Mouse (Mus musculus) embryonic stem cell, embryonic (primary cell): ENCODE measurements around the gene Nt5dc2.

Source experiments
- CTCF ChIA-PET, 4 experiments: fragments of 300-600 bp in 2 of 4; fragments of 350-600 bp in 2 of 4; sonication (Branson Sonifier 250); formaldehyde crosslinking; loops; one replicate each; lab custom pipeline; 2022; ENCODE audit warnings: inconsistent platforms in 2 of 4; lab: Charles Lee
- POLR2A ChIA-PET, 4 experiments: fragments of 300-600 bp in 2 of 4; fragments of 350-600 bp in 2 of 4; sonication (Branson Sonifier 250); formaldehyde crosslinking; loops; one replicate each; lab custom pipeline; 2022; ENCODE audit warnings: antibody characterized with exemption in 4 of 4, inconsistent platforms in 1 of 4; lab: Charles Lee

Gene Nt5dc2

GRCm38 (mm10) chr14:31130236-31131220 is at the start of gene Nt5dc2:
Gene Nt5dc2, plus strand, starts transcription at chr14:31131053.
- ChIA-PET CTCF (interaction anchor here in 1 of 4 experiments (0.6 to 0.7 kb wide), 2 partner anchors 28 to 104 kb away, joined by 3 to 4 read pairs; no protein-coding TSS in a partner anchor), POLR2A (interaction anchor here in 3 of 4 experiments (0.6 to 1.3 kb wide), 12 partner anchors 9 to 769 kb away, joined by 3 to 8 read pairs (median 4); partner anchors contain the start of genes Gnl3 (in 1 of the 3) and Pbrm1 (in 1 of the 3))

- CTCF ChIA-PET, result interaction anchor here in 1 of 4 experiments (0.6 kb wide), 1 partner anchor 81 kb away, joined by 3 read pairs; no protein-coding TSS in a partner anchor
- POLR2A ChIA-PET, result interaction anchor here in 2 of 4 experiments (0.8 to 3.2 kb wide), 3 partner anchors 12 to 63 kb away, joined by 3 to 16 read pairs (median 4); partner anchors contain the start of genes Gnl3 (in 1 of the 2), Pbrm1 (in 1 of the 2) and Smim4 (in 1 of the 2)
Measured at GRCm38 (mm10) chr14:31081147-31081546, 49.7 kb upstream of the Nt5dc2 start.

- CTCF ChIA-PET, result interaction anchor here in 2 of 4 experiments (1.0 to 1.7 kb wide), 4 partner anchors 11 to 221 kb away, joined by 3 to 4 read pairs (median 4); no protein-coding TSS in a partner anchor
- POLR2A ChIA-PET, result interaction anchor here in 1 of 4 experiments (1.2 to 1.7 kb wide), 2 partner anchors 16 to 73 kb away, joined by 4 read pairs; no protein-coding TSS in a partner anchor
Measured at GRCm38 (mm10) chr14:31087433-31087832, 43.4 kb upstream of the Nt5dc2 start.

DNA sequence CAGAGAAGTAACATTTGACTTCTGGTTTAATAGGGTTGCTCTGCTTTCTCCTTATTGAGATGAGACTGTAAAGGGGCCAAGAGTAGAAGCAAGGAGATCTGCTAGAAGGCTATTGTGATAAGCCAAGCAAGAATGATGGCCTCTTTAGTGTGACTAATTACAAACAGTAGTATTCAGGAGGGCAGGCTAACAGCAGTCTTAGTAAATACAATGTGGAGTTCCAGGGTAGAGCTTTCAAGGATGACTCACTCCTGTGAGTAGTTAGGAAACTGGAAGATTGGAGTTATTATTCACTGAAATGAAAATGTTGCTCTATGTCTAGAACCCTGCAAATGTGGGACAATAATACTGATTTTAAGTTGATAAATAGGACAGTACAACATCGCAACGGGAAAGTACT is 42.3 kb upstream of the Nt5dc2 start:
- ChIA-PET CTCF (no interaction called here), POLR2A (no interaction called here)

DNA sequence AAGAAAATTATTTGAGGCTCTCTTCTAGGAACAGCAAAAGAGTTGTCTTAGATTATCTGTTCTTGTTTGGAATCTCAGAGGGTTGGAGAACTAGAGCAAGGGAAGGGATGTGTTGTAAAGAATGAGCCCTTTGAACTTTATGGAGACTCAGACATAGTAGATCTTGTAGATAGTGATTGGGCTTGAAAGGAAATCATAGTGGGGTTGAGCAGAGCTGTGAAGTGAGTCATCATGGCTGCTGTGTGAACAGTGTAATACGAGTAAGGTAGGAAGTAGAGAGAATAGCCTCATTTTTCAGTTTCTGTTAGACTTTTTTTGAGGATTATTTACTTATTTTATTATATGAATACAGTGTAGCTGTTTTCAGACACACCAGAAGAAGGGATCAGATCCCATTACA is 40.9 kb upstream of the Nt5dc2 start:
- ChIA-PET CTCF (no interaction called here), POLR2A (interaction anchor here in 1 of 4 experiments (1.1 kb wide), 1 partner anchor 75 kb away, joined by 4 read pairs; no protein-coding TSS in a partner anchor)

DNA sequence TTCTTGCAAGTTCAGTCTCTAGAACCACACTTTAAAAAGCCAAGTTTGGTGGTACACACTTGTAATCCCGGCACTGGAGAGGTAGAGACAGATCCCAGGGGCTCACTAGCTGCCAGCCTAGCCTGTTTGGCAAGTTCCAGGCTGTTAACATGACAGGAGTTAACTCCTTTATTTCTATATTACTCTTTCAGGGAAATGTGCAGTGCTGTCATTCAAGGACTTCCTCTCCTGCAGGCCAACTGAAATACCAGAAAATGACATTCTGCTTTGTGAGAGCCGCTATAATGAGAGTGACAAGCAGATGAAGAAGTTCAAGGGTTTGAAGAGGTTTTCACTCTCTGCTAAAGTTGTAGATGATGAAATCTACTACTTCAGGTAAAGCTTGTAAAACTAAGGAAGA is 25.7 kb upstream of the Nt5dc2 start:
- POLR2A ChIA-PET, result no interaction called here
- CTCF ChIA-PET, result interaction anchor here in 1 of 4 experiments (0.5 kb wide), 1 partner anchor 332 kb away, joined by 5 read pairs; no protein-coding TSS in a partner anchor

- CTCF ChIA-PET, result interaction anchor here in 2 of 4 experiments (0.6 kb wide), 2 partner anchors 362 to 1049 kb away, joined by 4 to 18 read pairs; partner anchors contain the start of gene Ncoa4 (in 1 of the 2)
- POLR2A ChIA-PET, result interaction anchor here in 1 of 4 experiments (1.3 kb wide), 1 partner anchor 14 kb away, joined by 3 read pairs; no protein-coding TSS in a partner anchor
Measured at GRCm38 (mm10) chr14:31110613-31111012, 20.2 kb upstream of the Nt5dc2 start.

DNA sequence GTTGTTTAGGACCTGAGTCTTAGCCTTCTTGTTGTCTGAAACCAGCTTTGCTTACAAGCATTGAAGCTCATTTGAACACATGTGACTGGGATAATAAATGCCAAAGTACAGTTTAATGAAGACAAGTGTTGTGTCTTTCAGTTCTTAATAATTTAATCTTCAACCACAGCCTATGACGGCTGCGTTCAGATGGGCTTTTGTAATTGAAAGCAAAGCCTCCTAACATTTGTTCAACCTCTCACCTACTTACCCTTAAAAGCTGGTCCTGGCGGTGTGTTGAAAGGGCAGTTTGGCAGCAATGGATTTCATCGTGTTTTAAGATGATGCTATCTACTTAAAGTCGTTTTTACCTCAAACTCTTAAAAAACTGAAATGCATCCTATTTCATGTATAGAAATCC is 18.7 kb upstream of the Nt5dc2 start:
- POLR2A ChIA-PET, result interaction anchor here in 1 of 4 experiments (0.7 to 1.3 kb wide), 4 partner anchors 12 to 101 kb away, joined by 3 read pairs; no protein-coding TSS in a partner anchor
- CTCF ChIA-PET, result no interaction called here

DNA sequence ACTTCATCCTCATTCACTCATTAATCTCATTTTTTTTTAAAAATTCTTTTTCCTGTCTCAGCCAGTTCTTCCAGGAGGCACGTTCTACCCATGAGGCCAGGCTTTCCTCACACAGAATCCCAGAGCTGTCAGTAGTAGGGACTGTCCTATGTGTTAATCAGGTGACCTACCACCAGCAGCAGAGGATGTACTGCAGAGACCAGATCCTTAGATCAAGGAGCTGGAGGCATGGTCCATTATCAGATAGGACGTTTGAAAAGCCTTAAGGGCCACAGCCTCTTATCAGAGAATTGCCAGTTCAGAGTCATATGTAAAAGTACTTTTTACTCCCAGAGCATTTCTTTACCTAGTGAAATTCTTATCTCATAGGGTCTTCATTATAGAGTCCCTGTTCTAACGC is 16.8 kb upstream of the Nt5dc2 start:
- CTCF ChIA-PET, result no interaction called here
- POLR2A ChIA-PET, result interaction anchor here in 1 of 4 experiments (0.8 to 1.2 kb wide), 2 partner anchors 10 to 94 kb away, joined by 3 to 4 read pairs; no protein-coding TSS in a partner anchor

GRCm38 (mm10) chr14:31115522-31115921 is 15.3 kb upstream of the Nt5dc2 start:
- CTCF ChIA-PET, result no interaction called here

DNA sequence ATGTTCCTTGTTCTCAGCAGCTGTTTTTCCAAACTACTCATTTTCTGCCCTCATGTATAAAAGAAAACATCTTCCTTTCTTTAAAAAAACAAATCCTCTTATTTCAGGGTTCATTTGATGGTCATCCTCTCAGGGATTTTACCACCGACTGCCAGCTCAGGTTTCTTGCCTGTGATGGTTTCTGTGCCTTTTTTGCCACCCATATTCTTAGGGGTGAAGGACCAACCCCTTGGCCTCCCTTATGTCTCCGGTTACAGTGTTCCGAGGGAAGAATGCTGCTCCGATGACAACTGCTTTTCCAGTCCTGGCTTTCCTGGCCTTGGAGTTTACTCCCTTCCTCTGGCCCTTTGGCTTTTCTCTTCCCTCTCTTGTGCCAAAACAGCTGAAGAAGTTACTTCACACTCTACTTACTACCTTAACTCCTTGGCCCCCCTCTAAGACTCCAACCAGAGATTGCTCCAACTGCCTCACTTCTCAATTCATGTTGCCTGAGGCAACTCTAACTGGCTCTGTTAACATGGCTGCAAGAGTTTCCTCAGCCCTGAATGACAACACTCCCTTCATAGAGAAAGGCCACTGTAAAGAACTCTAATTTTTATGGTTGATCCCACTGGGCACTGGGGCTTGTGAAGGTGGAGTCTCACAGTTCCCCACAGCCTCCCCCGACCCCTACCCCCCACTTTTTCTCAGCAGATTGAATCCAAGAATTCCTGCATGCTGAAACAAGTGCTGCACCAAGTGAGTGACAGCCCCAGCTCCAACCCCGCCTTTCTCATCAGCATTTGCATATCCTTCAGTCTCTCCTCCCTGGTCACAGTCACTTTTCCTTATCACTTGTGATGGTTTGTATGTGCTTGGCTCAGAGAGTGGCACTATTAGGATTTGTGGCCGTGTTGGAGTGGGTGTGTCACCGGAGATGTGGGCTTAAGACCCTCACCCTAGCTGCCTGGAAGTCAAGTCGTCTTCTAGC is 5.5 kb upstream of the Nt5dc2 start:
- ChIA-PET CTCF (interaction anchor here in 1 of 4 experiments (1.4 kb wide), 1 partner anchor 38 kb away, joined by 4 read pairs; no protein-coding TSS in a partner anchor), POLR2A (interaction anchor here in 2 of 4 experiments (0.9 to 2.2 kb wide), 8 partner anchors 9 to 145 kb away, joined by 3 to 7 read pairs (median 4); no protein-coding TSS in a partner anchor)

More at GRCm38 (mm10) chr14:31115522-31115921, 15.3 kb upstream of the Nt5dc2 start:
- POLR2A ChIA-PET, result interaction anchor here in 1 of 4 experiments (0.6 to 2.0 kb wide), 4 partner anchors 9 to 202 kb away, joined by 3 to 4 read pairs (median 4); no protein-coding TSS in a partner anchor

DNA sequence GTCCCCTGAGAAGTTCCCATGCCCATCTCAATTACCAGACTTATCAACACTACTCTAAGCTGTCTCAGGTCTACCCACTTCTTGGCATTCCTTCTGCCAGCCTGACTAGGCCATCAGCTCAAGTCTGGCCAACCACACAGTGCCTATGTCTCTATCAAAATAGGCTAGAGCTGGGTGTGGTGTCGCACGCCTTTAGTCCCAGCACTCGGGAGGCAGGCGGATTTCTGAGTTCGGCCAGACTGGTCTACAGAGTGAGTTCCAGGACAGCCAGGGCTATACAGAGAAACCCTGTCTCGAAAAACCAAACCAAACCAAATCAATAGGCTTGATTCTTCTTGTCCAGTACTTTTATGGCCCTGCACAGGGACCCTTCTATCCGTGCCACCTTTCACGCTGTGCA is 4.0 kb upstream of the Nt5dc2 start:
- CTCF ChIA-PET, result no interaction called here
- POLR2A ChIA-PET, result interaction anchor here in 2 of 4 experiments (1.0 to 3.2 kb wide), 7 partner anchors 12 to 125 kb away, joined by 3 to 14 read pairs (median 5); partner anchors contain the start of gene Spcs1 (in 1 of the 2)

GRCm38 (mm10) chr14:31128101-31128825 is 2.6 kb upstream of the Nt5dc2 start:
- ChIA-PET POLR2A (interaction anchor here (0.5 to 3.2 kb wide), 22 partner anchors 9 to 731 kb away, joined by 3 to 14 read pairs (median 4); partner anchors contain the start of genes Nek4 (in 1 of the 4), Sema3g (in 1 of the 4), Spcs1 (in 1 of the 4) and Tmem110 (in 1 of the 4)), CTCF (interaction anchor here in 2 of 4 experiments (0.6 to 1.6 kb wide), 5 partner anchors 10 to 89 kb away, joined by 3 to 5 read pairs (median 3); no protein-coding TSS in a partner anchor)

GRCm38 (mm10) chr14:31128826-31129219 is 2.0 kb upstream of the Nt5dc2 start, which contains the start of gene Smim4:
Gene Smim4, minus strand, starts transcription at chr14:31128956.
- CTCF ChIA-PET, result interaction anchor here in 3 of 4 experiments (0.6 to 1.6 kb wide), 6 partner anchors 11 to 90 kb away, joined by 3 to 5 read pairs (median 3); no protein-coding TSS in a partner anchor
- POLR2A ChIA-PET, result interaction anchor here in 2 of 4 experiments (0.7 to 3.2 kb wide), 15 partner anchors 10 to 185 kb away, joined by 3 to 14 read pairs (median 4); partner anchors contain the start of genes Nek4 (in 1 of the 2) and Spcs1 (in 1 of the 2)

DNA sequence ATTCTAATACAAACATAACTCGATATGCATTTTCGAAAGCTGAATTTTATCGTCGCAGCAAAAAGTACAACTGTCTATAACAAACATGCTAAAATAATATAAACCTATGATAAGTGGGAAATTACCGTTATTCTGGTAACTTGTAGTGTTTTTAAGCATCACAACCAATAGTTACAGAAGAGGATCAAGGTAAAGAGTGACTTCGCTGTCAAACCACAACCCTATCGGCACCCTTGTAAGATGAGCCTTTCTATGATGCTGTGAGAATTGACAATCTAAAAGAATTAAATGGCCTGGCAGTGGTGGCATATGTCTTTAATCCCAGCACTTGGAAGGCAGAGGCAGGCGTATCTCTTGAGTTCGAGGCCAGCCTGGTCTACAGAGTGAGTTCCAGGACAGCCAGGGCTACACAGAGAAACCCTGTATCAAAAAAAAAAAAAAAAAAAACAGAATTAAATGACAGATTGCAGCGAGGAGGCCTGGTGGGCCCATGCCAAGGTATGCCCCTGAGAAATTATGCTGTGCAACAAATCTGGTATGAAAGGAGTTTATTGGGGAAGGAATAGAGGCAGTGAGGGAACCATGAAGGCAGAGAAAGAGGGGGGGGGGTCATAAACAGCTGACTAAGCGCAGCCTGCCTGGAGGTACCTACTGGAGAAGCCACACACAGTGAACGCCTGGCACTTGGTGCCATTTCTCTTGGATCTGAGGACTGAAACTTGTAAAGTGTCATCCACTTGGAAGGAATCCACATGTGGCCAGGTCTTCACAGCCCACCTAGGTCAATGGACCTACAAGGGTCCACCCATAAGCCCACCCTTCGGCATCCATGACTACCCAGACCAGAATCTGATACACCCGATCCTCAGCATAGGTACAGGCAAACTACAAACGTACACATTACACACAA is 1.3 kb upstream of the Nt5dc2 start:
- POLR2A ChIA-PET, result interaction anchor here in 3 of 4 experiments (0.6 to 3.2 kb wide), 20 partner anchors 10 to 770 kb away, joined by 3 to 14 read pairs (median 4); partner anchors contain the start of genes Gnl3 (in 1 of the 3), Nek4 (in 1 of the 3), Pbrm1 (in 1 of the 3) and Spcs1 (in 1 of the 3)

More for the DNA sequence above, 1.3 kb upstream of the Nt5dc2 start:
- CTCF ChIA-PET, result interaction anchor here in 3 of 4 experiments (0.6 to 1.6 kb wide), 4 partner anchors 29 to 105 kb away, joined by 3 to 4 read pairs (median 3); no protein-coding TSS in a partner anchor
